Mouse (Mus musculus): ENCODE measurements at regions not wholly inside any gene's neighbourhood (a gene's known extent, or its start where the extent isn't known, plus 50 kb on each side); places are given as distances from the start of the nearest gene placed in this dataset.

DNA sequence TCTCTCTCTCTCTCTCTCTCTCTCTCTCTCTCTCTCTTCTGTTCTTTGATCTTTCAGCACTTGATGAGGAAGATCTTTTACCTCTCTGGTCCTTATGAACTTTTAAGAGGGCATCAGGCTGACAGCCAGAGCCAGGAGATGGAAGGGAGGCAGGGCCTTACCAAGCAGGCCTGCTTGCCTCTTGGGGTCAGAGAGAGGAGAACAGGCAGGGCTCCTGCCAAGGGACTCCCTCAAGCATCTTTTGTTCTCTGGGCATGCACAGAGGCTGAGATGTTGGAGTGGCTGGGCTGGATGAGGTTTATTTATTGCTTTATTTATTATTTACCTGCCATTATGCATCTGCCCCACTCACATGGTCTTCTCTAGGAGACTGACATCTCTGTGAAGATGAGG is 278.5 kb downstream of the Psat1 start:
- H3K27me3 ChIP-seq (ENCODE audit: control insufficient read depth, insufficient read depth, low read length): no peaks in the 10 kb centered on the region
- H3K27ac ChIP-seq (ENCODE audit: insufficient read depth, low read depth, low read length): no peak overlapping the region
- no peaks in the 10 kb centered on the region; the same call in 1 of the 2 replicates for H3K4me1 ChIP-seq (ENCODE audit: control insufficient read depth, insufficient read depth, insufficient read length, low read length)
- TF ChIP-seq POLR2A (IDR thresholded peaks at IDR 0.05; ENCODE audit: low read depth, low read length): no peak
- TF ChIP-seq CTCF (IDR thresholded peaks at IDR 0.05; ENCODE audit: extremely low read depth, insufficient read length, insufficient replicate concordance, low read depth, low read length): no peak
- no peaks in the 10 kb centered on the region for H3K36me3 ChIP-seq (ENCODE audit: control insufficient read depth, insufficient read depth, low read length)
- H3K4me3 ChIP-seq (ENCODE audit: low read depth, low read length): no peak overlapping the region

DNA sequence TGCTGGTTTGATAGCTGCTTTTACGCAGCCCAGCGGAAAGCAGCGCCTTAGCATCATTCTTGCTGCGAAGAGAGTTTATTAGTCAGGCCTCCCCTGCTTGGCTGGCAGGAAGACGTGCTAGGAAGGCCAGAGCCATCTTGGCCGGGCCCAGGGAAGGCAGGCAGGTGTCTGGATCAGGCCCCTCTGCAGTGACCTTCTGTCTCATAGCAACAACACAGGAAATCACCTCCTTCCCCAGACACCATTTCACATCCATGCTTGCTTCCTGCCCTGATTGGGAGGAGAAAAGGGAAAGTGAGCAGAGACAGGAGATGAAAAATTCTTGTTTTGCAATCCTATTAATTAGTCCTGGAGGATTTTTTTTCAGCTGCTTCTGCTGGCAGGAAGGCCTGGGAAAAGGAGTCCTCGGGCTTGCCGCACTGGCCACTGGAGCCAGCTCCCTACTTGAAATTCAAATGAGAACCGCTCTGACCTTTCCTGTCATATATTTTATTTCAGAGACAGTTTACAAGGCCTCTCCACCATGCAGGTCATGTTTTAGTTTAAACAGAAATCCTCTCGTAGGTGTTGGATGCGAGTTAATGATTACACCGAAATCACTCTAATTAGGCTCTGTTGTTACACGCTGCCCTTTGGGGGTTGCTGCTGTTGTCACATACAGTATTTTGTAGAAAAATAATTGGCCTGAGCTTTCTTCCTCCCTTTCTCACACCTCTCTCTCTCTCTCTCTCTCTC is 279.1 kb downstream of the Psat1 start:
- TF ChIP-seq POLR2A (IDR thresholded peaks at IDR 0.05; ENCODE audit: low read depth, low read length): no peak
- no peak for TF ChIP-seq CTCF (IDR thresholded peaks at IDR 0.05; ENCODE audit: extremely low read depth, insufficient read length, insufficient replicate concordance, low read depth, low read length)
- Histone ChIP-seq H3K27me3 (ENCODE audit: control insufficient read depth, insufficient read depth, low read length) (no peaks in the 10 kb centered on the region), H3K36me3 (ENCODE audit: control insufficient read depth, insufficient read depth, low read length) (no peaks in the 10 kb centered on the region), H3K27ac (ENCODE audit: insufficient read depth, low read depth, low read length) (no peak overlapping the region), H3K4me1 (ENCODE audit: control insufficient read depth, insufficient read depth, insufficient read length, low read length) (no peaks in the 10 kb centered on the region; the same call in 1 of the 2 replicates), H3K4me3 (ENCODE audit: low read depth, low read length) (no peak overlapping the region)
- WGBS: 36% methylated on average over 13 of the region's 13 CpGs

DNA sequence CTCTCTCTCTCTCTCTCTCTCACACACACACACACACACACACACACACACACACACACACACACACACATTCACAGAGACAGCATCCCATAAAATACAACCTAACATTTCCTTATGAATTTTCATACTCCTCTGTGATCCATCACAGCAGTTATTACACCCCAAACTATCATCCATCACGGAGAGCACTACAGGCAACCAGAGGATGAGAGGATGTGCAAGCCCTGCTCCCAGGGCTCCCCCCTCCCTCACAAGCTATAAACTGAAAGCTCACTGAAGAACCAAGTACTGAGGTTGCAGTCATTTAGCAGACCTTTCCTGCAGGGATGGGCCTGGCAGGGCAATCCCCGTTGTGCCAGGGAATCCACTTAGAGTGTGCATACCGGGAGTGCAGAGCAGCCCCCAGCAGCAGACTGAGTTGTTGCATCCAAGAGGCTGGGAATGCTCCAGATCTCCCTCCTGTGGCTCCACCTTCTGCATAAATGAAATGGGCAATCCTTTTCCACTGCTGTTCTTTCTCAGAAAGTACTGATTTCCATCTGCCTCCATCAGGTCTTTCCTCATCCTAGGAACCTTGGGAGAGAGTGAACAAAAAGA is 283.4 kb downstream of the Psat1 start:
- TF ChIP-seq POLR2A (IDR thresholded peaks at IDR 0.05; ENCODE audit: low read depth, low read length) (no peak), CTCF (IDR thresholded peaks at IDR 0.05; ENCODE audit: extremely low read depth, insufficient read length, insufficient replicate concordance, low read depth, low read length) (no peak)
- Histone ChIP-seq H3K27ac (ENCODE audit: insufficient read depth, low read depth, low read length) (no peak overlapping the region), H3K4me3 (ENCODE audit: low read depth, low read length) (no peak overlapping the region), H3K27me3 (ENCODE audit: control insufficient read depth, insufficient read depth, low read length) (no peaks in the 10 kb centered on the region), H3K36me3 (ENCODE audit: control insufficient read depth, insufficient read depth, low read length) (no peaks in the 10 kb centered on the region), H3K4me1 (ENCODE audit: control insufficient read depth, insufficient read depth, insufficient read length, low read length) (no peaks in the 10 kb centered on the region; the same call in 1 of the 2 replicates)
- 43% methylated on average over 3 of the region's 3 CpGs for WGBS

DNA sequence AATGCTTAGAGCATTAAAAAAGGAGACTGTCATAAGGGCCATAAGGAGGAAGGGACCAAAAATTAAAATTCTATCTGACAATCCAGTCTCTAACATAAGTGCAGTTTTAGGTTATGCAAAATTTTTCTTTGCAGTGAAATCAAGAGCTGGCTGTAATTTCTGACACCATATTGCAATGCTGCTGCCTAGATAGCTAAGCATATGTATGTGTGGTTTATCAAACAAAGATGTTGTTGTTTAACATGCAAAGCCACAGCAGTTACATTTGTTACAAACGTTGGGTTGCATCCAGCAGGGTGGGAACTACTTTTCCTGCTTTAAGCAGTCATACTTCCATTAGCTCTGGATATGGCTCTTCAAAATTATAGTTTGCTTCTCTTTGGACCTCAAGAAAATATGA is 288.5 kb downstream of the Psat1 start:
- Histone ChIP-seq H3K4me3 (ENCODE audit: low read depth, low read length) (no peak overlapping the region), H3K27ac (ENCODE audit: insufficient read depth, low read depth, low read length) (no peak overlapping the region), H3K4me1 (ENCODE audit: control insufficient read depth, insufficient read depth, insufficient read length, low read length) (no peaks in the 10 kb centered on the region), H3K36me3 (ENCODE audit: control insufficient read depth, insufficient read depth, low read length) (no peaks in the 10 kb centered on the region), H3K27me3 (ENCODE audit: control insufficient read depth, insufficient read depth, low read length) (no peaks in the 10 kb centered on the region)
- TF ChIP-seq CTCF (IDR thresholded peaks at IDR 0.05; ENCODE audit: extremely low read depth, insufficient read length, insufficient replicate concordance, low read depth, low read length) (no peak), POLR2A (IDR thresholded peaks at IDR 0.05; ENCODE audit: low read depth, low read length) (no peak)
- WGBS: 57% methylated on average over 1 of the region's 1 CpGs

DNA sequence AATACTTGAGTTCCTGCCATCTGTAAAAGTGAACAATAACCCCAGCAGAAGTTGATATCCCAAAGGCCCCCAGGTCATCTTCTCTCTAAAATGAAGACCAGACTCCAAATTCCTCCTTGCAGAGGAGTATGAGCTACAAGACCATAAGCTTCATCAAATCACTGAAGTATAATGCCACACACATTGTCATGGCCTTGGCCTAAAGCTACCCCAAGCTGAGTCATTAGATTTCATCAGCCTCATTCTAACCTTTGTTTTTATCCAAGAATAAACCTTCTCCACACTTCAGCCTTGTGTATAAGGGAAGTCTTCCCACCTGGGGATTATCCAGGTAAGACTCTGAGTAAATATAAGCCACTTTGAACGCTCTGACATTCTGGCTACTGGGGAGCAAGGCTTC is 289.3 kb downstream of the Psat1 start:
- H3K27me3 ChIP-seq (ENCODE audit: control insufficient read depth, insufficient read depth, low read length): no peaks in the 10 kb centered on the region
- no peaks in the 10 kb centered on the region for H3K36me3 ChIP-seq (ENCODE audit: control insufficient read depth, insufficient read depth, low read length)
- H3K27ac ChIP-seq (ENCODE audit: insufficient read depth, low read depth, low read length): no peak overlapping the region
- WGBS: 41% methylated on average over 1 of the region's 1 CpGs
- H3K4me3 ChIP-seq (ENCODE audit: low read depth, low read length): no peak overlapping the region
- no peaks in the 10 kb centered on the region for H3K4me1 ChIP-seq (ENCODE audit: control insufficient read depth, insufficient read depth, insufficient read length, low read length)
- TF ChIP-seq CTCF (IDR thresholded peaks at IDR 0.05; ENCODE audit: extremely low read depth, insufficient read length, insufficient replicate concordance, low read depth, low read length) (no peak), POLR2A (IDR thresholded peaks at IDR 0.05; ENCODE audit: low read depth, low read length) (no peak)

DNA sequence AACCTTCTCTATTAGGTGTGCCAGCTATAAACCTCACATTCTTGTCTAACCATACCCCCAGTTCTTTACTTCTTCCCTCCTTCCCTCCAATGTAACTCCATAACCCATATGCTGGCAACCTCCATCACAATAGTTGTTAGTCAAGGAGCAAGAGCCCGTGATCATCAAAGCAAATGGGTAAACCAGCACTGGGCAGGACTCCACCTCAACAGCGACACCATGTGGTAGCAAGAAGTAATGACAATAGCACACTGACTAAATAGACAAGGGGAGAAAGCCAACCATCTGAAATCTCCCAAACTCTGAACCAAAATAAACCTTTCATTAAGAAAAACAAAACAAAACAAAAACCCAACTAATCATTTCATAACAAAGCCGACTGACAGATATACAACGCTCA is 297.8 kb downstream of the Psat1 start:
- Histone ChIP-seq H3K27me3 (ENCODE audit: control insufficient read depth, insufficient read depth, low read length) (no peaks in the 10 kb centered on the region), H3K4me1 (ENCODE audit: control insufficient read depth, insufficient read depth, insufficient read length, low read length) (no peaks in the 10 kb centered on the region), H3K36me3 (ENCODE audit: control insufficient read depth, insufficient read depth, low read length) (no peaks in the 10 kb centered on the region), H3K4me3 (ENCODE audit: low read depth, low read length) (no peak overlapping the region), H3K27ac (ENCODE audit: insufficient read depth, low read depth, low read length) (no peak overlapping the region)
- 14% methylated on average over 4 of the region's 4 CpGs for WGBS
- TF ChIP-seq CTCF (IDR thresholded peaks at IDR 0.05; ENCODE audit: extremely low read depth, insufficient read length, insufficient replicate concordance, low read depth, low read length): peak; percentile 46; the same call in 1 of the 2 replicates
- no peak for TF ChIP-seq POLR2A (IDR thresholded peaks at IDR 0.05; ENCODE audit: low read depth, low read length)

DNA sequence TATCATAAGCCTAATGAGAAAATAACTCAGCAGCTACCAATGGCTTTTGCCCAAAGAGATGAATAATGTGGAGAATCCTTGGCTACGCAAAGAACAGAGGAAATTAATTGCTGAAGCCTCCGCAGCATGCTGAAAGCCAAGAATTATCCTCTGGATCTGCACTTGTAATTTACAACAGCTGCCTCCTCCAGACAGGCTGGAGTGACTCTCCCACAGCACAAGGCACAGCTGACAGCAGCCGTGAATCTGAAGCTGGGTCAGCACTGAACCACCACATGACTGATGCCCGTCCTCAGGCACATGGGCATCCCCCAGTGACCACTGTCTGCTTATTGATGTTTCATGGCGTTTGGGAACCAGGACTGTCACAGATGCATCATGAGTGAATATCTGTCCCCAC is 299.8 kb downstream of the Psat1 start:
- Histone ChIP-seq H3K4me3 (ENCODE audit: low read depth, low read length) (no peak overlapping the region), H3K27me3 (ENCODE audit: control insufficient read depth, insufficient read depth, low read length) (no peaks in the 10 kb centered on the region), H3K4me1 (ENCODE audit: control insufficient read depth, insufficient read depth, insufficient read length, low read length) (no peaks in the 10 kb centered on the region), H3K36me3 (ENCODE audit: control insufficient read depth, insufficient read depth, low read length) (no peaks in the 10 kb centered on the region), H3K27ac (ENCODE audit: insufficient read depth, low read depth, low read length) (no peak overlapping the region)
- TF ChIP-seq CTCF (IDR thresholded peaks at IDR 0.05; ENCODE audit: extremely low read depth, insufficient read length, insufficient replicate concordance, low read depth, low read length) (no peak), POLR2A (IDR thresholded peaks at IDR 0.05; ENCODE audit: low read depth, low read length) (no peak)
- 72% methylated on average over 5 of the region's 5 CpGs for WGBS
